Mouse (Mus musculus): ENCODE results near the gene Arhgef10l.

DNA sequence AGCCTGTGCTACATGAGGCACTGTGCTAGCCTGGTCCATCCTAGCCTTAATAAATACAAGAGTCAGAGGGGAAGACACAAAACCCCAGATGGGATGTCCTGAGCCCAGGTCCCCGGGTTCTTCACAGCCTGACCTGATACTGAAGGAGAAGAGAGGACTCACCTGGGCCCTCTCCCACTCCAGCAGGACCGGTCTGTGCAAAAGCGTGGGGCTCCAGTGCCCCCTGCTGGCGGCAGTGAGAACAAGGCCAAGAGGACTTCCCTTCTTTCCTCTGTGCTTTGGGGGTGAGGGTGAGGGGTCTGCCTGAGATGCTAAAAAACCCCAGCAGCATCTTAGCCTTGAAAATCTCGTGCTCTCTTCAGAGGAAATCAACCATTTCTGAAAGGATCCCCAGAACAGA, 13.2 kb upstream of the Arhgef10l start:
- TF ChIP-seq CTCF (IDR thresholded peaks at IDR 0.05; ENCODE audit: extremely low read depth, insufficient read length, insufficient replicate concordance, low read depth, low read length) (peak; percentile 68), POLR2A (IDR thresholded peaks at IDR 0.05; ENCODE audit: low read depth, low read length) (no peak)
